Mouse (Mus musculus) bone marrow, adult 2 months (tissue): ENCODE data around the gene Wfikkn1.

Experiments used
- CTCF ChIP-seq: fragments of 200-500 bp; IDR thresholded peaks from 2 replicates; pipeline ENCODE4 v1.5.1; 2011; ENCODE audit warnings: low read length, control low read depth; ENCODE audit not compliant: control insufficient read depth, insufficient read depth
- POLR2A ChIP-seq: fragments of 200-500 bp; IDR thresholded peaks from 2 replicates; pipeline ENCODE4 v1.6.1; 2011; ENCODE audit warnings: low read depth, mild to moderate bottlenecking, control low read depth, low read length, borderline replicate concordance; ENCODE audit not compliant: control insufficient read depth

- TF ChIP-seq CTCF (no peak; the same call in 1 of the 2 replicates), POLR2A (no peak)
Measured at GRCm38 (mm10) chr17:25834595-25835222, 45.9 kb downstream of the Wfikkn1 start.
